Mouse (Mus musculus): ENCODE data around the gene Slc9a9. TPM values are rescaled to one million over a fixed set of nuclear protein-coding genes. Genes with fewer than 3 reads are reported as not detected.

Gene Slc9a9
- polyA plus RNA-seq, 1 experiment from 2014 or later = 2.2 TPM

- H3K4me1 ChIP-seq = peaks cover 4% of the 10 kb centered on the region; the same call in 1 of the 2 replicates
- no peak overlapping the region for H3K4me2 ChIP-seq
- no peaks in the 10 kb centered on the region for H3K36me3 ChIP-seq (ENCODE audit: poor library complexity, severe bottlenecking)
- H3K9me3 ChIP-seq (replicated peaks) = no peaks in the 10 kb centered on the region
- ATAC-seq = no peak
- H3K4me3 ChIP-seq = no peak overlapping the region
- WGBS = 89% methylated on average over 3 of the region's 3 CpGs
- no peak overlapping the region for H3K27ac ChIP-seq
- H3K9ac ChIP-seq = no peak overlapping the region
- no peaks in the 10 kb centered on the region for H3K27me3 ChIP-seq
Observed at GRCm38 (mm10) chr9:94740841-94741240, 71.1 kb downstream of the Slc9a9 start.

GRCm38 (mm10) chr9:94743291-94743690 lies 73.6 kb downstream of the Slc9a9 start:
- H3K4me3 ChIP-seq = no peak overlapping the region
- WGBS = 82% methylated on average over 1 of the region's 1 CpGs
- H3K36me3 ChIP-seq (ENCODE audit: poor library complexity, severe bottlenecking) = no peaks in the 10 kb centered on the region
- H3K9me3 ChIP-seq (replicated peaks) = no peaks in the 10 kb centered on the region
- no peaks in the 10 kb centered on the region for H3K27me3 ChIP-seq
- H3K27ac ChIP-seq = no peak overlapping the region
- H3K4me1 ChIP-seq = peaks cover 4% of the 10 kb centered on the region; the same call in 1 of the 2 replicates
- H3K9ac ChIP-seq = no peak overlapping the region
- H3K4me2 ChIP-seq = no peak overlapping the region
- ATAC-seq = no peak

GRCm38 (mm10) chr9:94748503-94748902 lies 78.8 kb downstream of the Slc9a9 start:
- no peak overlapping the region for H3K4me3 ChIP-seq
- peaks cover 22% of the 10 kb centered on the region for H3K4me1 ChIP-seq
- no peak overlapping the region for H3K9ac ChIP-seq
- 53% methylated on average over 2 of the region's 2 CpGs for WGBS
- H3K27me3 ChIP-seq = peaks cover 4% of the 10 kb centered on the region; the same call in 1 of the 2 replicates
- H3K9me3 ChIP-seq (replicated peaks) = no peaks in the 10 kb centered on the region
- H3K4me2 ChIP-seq = no peak overlapping the region
- no peak overlapping the region for H3K27ac ChIP-seq
- no peaks in the 10 kb centered on the region for H3K36me3 ChIP-seq (ENCODE audit: poor library complexity, severe bottlenecking)
- ATAC-seq = no peak

- no peak overlapping the region for H3K27ac ChIP-seq
- no peak overlapping the region for H3K9ac ChIP-seq
- peaks cover 22% of the 10 kb centered on the region for H3K4me1 ChIP-seq
- WGBS = 69% methylated on average over 8 of the region's 8 CpGs
- H3K9me3 ChIP-seq (replicated peaks) = no peaks in the 10 kb centered on the region
- H3K4me3 ChIP-seq = no peak overlapping the region
- peaks cover 4% of the 10 kb centered on the region; the same call in 1 of the 2 replicates for H3K27me3 ChIP-seq
- H3K36me3 ChIP-seq (ENCODE audit: poor library complexity, severe bottlenecking) = no peaks in the 10 kb centered on the region
- no peak overlapping the region for H3K4me2 ChIP-seq
- no peak for ATAC-seq
Observed at GRCm38 (mm10) chr9:94750187-94750586, 80.5 kb downstream of the Slc9a9 start.

GRCm38 (mm10) chr9:94750935-94751637 lies 81.4 kb downstream of the Slc9a9 start:
- Histone ChIP-seq H3K4me1 (peaks cover 22% of the 10 kb centered on the region), H3K4me3 (no peak overlapping the region), H3K4me2 (no peak overlapping the region), H3K27me3 (peaks cover 4% of the 10 kb centered on the region; the same call in 1 of the 2 replicates), H3K27ac (no peak overlapping the region), H3K9me3 (replicated peaks) (no peaks in the 10 kb centered on the region), H3K36me3 (ENCODE audit: poor library complexity, severe bottlenecking) (no peaks in the 10 kb centered on the region), H3K9ac (no peak overlapping the region)
- 34% methylated on average over 19 of the region's 19 CpGs for WGBS
- ATAC-seq = peak; percentile 78

GRCm38 (mm10) chr9:94751638-94752021 lies 81.9 kb downstream of the Slc9a9 start:
- Histone ChIP-seq H3K4me1 (peaks cover 22% of the 10 kb centered on the region), H3K27me3 (peaks cover 4% of the 10 kb centered on the region; the same call in 1 of the 2 replicates), H3K4me3 (no peak overlapping the region), H3K36me3 (ENCODE audit: poor library complexity, severe bottlenecking) (no peaks in the 10 kb centered on the region), H3K27ac (no peak overlapping the region), H3K9me3 (replicated peaks) (no peaks in the 10 kb centered on the region), H3K4me2 (no peak overlapping the region), H3K9ac (no peak overlapping the region)
- WGBS = 46% methylated on average over 10 of the region's 10 CpGs
- ATAC-seq = peak; percentile 64

- Histone ChIP-seq H3K4me1 (peaks cover 22% of the 10 kb centered on the region), H3K27me3 (peaks cover 4% of the 10 kb centered on the region; the same call in 1 of the 2 replicates), H3K27ac (no peak overlapping the region), H3K4me2 (no peak overlapping the region), H3K9me3 (replicated peaks) (no peaks in the 10 kb centered on the region), H3K9ac (no peak overlapping the region), H3K4me3 (no peak overlapping the region), H3K36me3 (ENCODE audit: poor library complexity, severe bottlenecking) (no peaks in the 10 kb centered on the region)
- 88% methylated on average over 3 of the region's 3 CpGs for WGBS
- no peak for ATAC-seq
Observed at GRCm38 (mm10) chr9:94752121-94752520, 82.4 kb downstream of the Slc9a9 start.

- no peak overlapping the region for H3K9ac ChIP-seq
- H3K27me3 ChIP-seq = no peaks in the 10 kb centered on the region
- H3K36me3 ChIP-seq (ENCODE audit: poor library complexity, severe bottlenecking) = no peaks in the 10 kb centered on the region
- WGBS = 5% methylated on average over 5 of the region's 5 CpGs
- no peak overlapping the region for H3K4me2 ChIP-seq
- no peaks in the 10 kb centered on the region for H3K9me3 ChIP-seq (replicated peaks)
- H3K4me3 ChIP-seq = no peak overlapping the region
- no peak overlapping the region for H3K27ac ChIP-seq
- peak; percentile 79; the same call in 1 of the 2 replicates for ATAC-seq
- peaks cover 9% of the 10 kb centered on the region; the same call in 1 of the 2 replicates for H3K4me1 ChIP-seq
Observed at GRCm38 (mm10) chr9:94759904-94760303, 90.2 kb downstream of the Slc9a9 start.

- H3K4me3 ChIP-seq = no peak overlapping the region
- H3K9ac ChIP-seq = no peak overlapping the region
- no peaks in the 10 kb centered on the region for H3K9me3 ChIP-seq (replicated peaks)
- no peaks in the 10 kb centered on the region for H3K27me3 ChIP-seq
- WGBS = 7% methylated on average over 6 of the region's 6 CpGs
- H3K36me3 ChIP-seq (ENCODE audit: poor library complexity, severe bottlenecking) = no peaks in the 10 kb centered on the region
- no peaks in the 10 kb centered on the region for H3K4me1 ChIP-seq
- ATAC-seq = peak; percentile 92
- no peak overlapping the region for H3K4me2 ChIP-seq
- H3K27ac ChIP-seq = peak overlapping the region; percentile 53
Observed at GRCm38 (mm10) chr9:94768114-94768513, 98.4 kb downstream of the Slc9a9 start.

- Histone ChIP-seq H3K27ac (peak overlapping the region; percentile 53), H3K27me3 (no peaks in the 10 kb centered on the region), H3K4me3 (no peak overlapping the region), H3K36me3 (ENCODE audit: poor library complexity, severe bottlenecking) (no peaks in the 10 kb centered on the region), H3K4me1 (0 out of 2 replicates have a peak, but pooled peaks cover 4% of the 10 kb centered on the region), H3K4me2 (no peak overlapping the region), H3K9me3 (replicated peaks) (no peaks in the 10 kb centered on the region), H3K9ac (no peak overlapping the region)
- peak; percentile 65; the same call in 1 of the 2 replicates for ATAC-seq
- 15% methylated on average over 4 of the region's 4 CpGs for WGBS
Observed at GRCm38 (mm10) chr9:94768524-94768923, 98.8 kb downstream of the Slc9a9 start.

- no peak overlapping the region for H3K27ac ChIP-seq
- no peak overlapping the region for H3K9ac ChIP-seq
- no peak overlapping the region for H3K4me2 ChIP-seq
- peak; percentile 74; the same call in 1 of the 2 replicates for ATAC-seq
- H3K27me3 ChIP-seq = no peaks in the 10 kb centered on the region
- H3K4me1 ChIP-seq = 0 out of 2 replicates have a peak, but pooled peaks cover 6% of the 10 kb centered on the region
- 66% methylated on average over 4 of the region's 4 CpGs for WGBS
- no peaks in the 10 kb centered on the region for H3K36me3 ChIP-seq (ENCODE audit: poor library complexity, severe bottlenecking)
- H3K4me3 ChIP-seq = no peak overlapping the region
- no peaks in the 10 kb centered on the region for H3K9me3 ChIP-seq (replicated peaks)
Observed at GRCm38 (mm10) chr9:94773357-94773756, 103.6 kb downstream of the Slc9a9 start.

GRCm38 (mm10) chr9:94788261-94788660 lies 118.6 kb downstream of the Slc9a9 start:
- ATAC-seq = no peak
- H3K27me3 ChIP-seq = no peaks in the 10 kb centered on the region

More at GRCm38 (mm10) chr9:94788261-94788660, 118.6 kb downstream of the Slc9a9 start:
- Histone ChIP-seq H3K9me3 (replicated peaks) (no peaks in the 10 kb centered on the region), H3K9ac (no peak overlapping the region), H3K36me3 (ENCODE audit: poor library complexity, severe bottlenecking) (no peaks in the 10 kb centered on the region), H3K4me2 (no peak overlapping the region), H3K4me1 (no peaks in the 10 kb centered on the region), H3K27ac (no peak overlapping the region), H3K4me3 (no peak overlapping the region)
- 90% methylated on average over 3 of the region's 3 CpGs for WGBS
